Mouse (Mus musculus): Measurements from ENCODE around the gene Pbp2. TPM values are rescaled to one million over a fixed set of nuclear protein-coding genes. Genes with fewer than 3 reads are reported as not detected.

The Pbp2 gene
- total RNA-seq (2014; rRNA removed) (not detected in 2 replicates), polyA plus RNA-seq (2015; fragmentation: Nextera tagmentation; extraction: Ambion mirVana) (not detected in 2 replicates)

DNA sequence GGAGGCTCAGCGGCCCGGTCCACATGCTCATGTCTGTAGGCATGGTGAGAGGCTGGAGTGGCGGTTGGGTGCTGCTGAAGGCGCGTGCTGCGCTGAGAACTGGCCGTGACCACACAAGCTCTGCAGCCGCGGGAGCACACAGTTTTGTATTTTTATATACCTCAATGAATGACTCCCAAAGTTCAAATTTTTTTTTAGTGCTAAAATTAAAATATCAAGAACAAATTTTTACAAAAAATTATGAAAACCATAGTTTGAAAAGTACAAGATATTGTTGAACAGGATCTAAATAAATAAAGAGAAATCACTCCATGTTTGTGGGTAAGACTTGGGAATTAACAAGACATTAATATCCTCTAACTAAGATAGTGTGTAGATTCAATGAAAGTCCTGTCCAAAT, at the start of gene Pbp2:
Gene Pbp2 (minus strand): TSS at position 101 of the 400 bp plus-strand sequence.
- no peaks in the 10 kb centered on the region for H3K27me3 ChIP-seq (ENCODE audit: insufficient read depth, low read length)

DNA sequence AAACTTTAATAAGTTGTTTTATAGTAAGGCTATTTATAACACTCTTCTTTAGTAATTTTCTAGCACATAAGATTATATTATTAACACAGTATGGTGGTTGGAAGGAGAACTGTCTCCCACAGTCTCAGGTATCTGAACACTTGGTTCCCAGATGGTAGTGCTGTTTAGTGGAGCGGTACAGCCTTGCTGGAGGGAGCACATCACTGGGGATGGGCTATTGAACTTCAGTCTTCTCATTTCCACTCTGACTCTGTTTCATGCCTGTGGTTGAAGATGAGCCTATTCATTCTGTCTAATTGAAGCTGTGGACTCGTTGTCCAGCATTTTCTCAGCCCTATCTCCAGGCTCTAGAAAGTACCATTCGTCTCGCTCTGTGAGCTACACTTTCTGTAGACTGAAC, 44.7 kb upstream of the Pbp2 start:
- 89% methylated on average over 4 of the region's 4 CpGs for WGBS
- no peak overlapping the region for H3K9ac ChIP-seq
- no peaks in the 10 kb centered on the region for H3K27me3 ChIP-seq (ENCODE audit: insufficient read depth, low read length)
- H3K4me1 ChIP-seq (ENCODE audit: insufficient read depth) = no peaks in the 10 kb centered on the region
- TF ChIP-seq CTCF (IDR thresholded peaks at IDR 0.05; ENCODE audit: low read depth) = no peak
- no peak overlapping the region for H3K4me2 ChIP-seq (ENCODE audit: low read depth)
- no peak overlapping the region for H3K4me3 ChIP-seq (ENCODE audit: low read depth, low read length)
- H3K36me3 ChIP-seq (ENCODE audit: insufficient read depth) = no peaks in the 10 kb centered on the region
- H3K9me3 ChIP-seq (ENCODE audit: low read length) = no peaks in the 10 kb centered on the region
- DNase-seq (no peak), ATAC-seq (no peak)
- no peak overlapping the region for H3K27ac ChIP-seq (ENCODE audit: low read depth, low read length)

More for the DNA sequence above, at the start of gene Pbp2:
- Histone ChIP-seq H3K4me2 (ENCODE audit: low read depth) (no peak within 1 kb of the TSS), H3K4me3 (ENCODE audit: low read depth, low read length) (no peak within 1 kb of the TSS), H3K9ac (no peak within 1 kb of the TSS), H3K36me3 (ENCODE audit: insufficient read depth) (no peaks in the 10 kb centered on the region), H3K9me3 (ENCODE audit: low read length) (no peaks in the 10 kb centered on the region), H3K4me1 (ENCODE audit: insufficient read depth) (no peaks in the 10 kb centered on the region), H3K27ac (ENCODE audit: low read depth, low read length) (no peak within 1 kb of the TSS)
- no peak for DNase-seq
- no peak for ATAC-seq
- WGBS = 97% methylated on average over 9 of the region's 9 CpGs
- TF ChIP-seq CTCF (IDR thresholded peaks at IDR 0.05; ENCODE audit: low read depth) = no peak

DNA sequence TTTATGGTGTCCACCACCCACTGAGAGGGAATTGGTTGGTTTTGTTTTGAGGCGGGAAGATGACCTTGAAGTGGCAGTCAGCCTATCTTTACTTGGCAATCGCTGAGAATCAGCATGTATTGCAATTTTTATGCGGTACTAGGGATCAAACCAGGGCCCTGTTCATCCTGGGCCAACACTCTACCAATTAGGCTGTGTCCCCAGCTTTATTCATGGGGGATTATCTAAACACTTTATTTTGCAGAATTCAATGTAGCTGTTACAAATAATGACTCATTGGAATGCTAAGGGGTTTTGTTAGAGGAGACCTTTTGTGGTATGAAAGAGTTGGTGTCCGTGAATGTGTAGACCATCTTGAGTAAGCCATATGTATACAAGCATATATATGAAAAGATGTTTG, 42.3 kb upstream of the Pbp2 start:
- Histone ChIP-seq H3K9ac (no peak overlapping the region), H3K4me3 (ENCODE audit: low read depth, low read length) (no peak overlapping the region), H3K36me3 (ENCODE audit: insufficient read depth) (no peaks in the 10 kb centered on the region), H3K4me2 (ENCODE audit: low read depth) (no peak overlapping the region), H3K27ac (ENCODE audit: low read depth, low read length) (no peak overlapping the region), H3K4me1 (ENCODE audit: insufficient read depth) (no peaks in the 10 kb centered on the region), H3K9me3 (ENCODE audit: low read length) (no peaks in the 10 kb centered on the region), H3K27me3 (ENCODE audit: insufficient read depth, low read length) (no peaks in the 10 kb centered on the region)
- 25% methylated on average over 4 of the region's 4 CpGs for WGBS
- TF ChIP-seq CTCF (IDR thresholded peaks at IDR 0.05; ENCODE audit: low read depth) = no peak
- no peak for ATAC-seq
- no peak for DNase-seq

- Histone ChIP-seq H3K4me2 (ENCODE audit: low read depth) (no peak overlapping the region), H3K9ac (no peak overlapping the region), H3K4me1 (ENCODE audit: insufficient read depth) (no peaks in the 10 kb centered on the region), H3K36me3 (ENCODE audit: insufficient read depth) (no peaks in the 10 kb centered on the region), H3K9me3 (ENCODE audit: low read length) (no peaks in the 10 kb centered on the region), H3K27me3 (ENCODE audit: insufficient read depth, low read length) (no peaks in the 10 kb centered on the region), H3K4me3 (ENCODE audit: low read depth, low read length) (no peak overlapping the region), H3K27ac (ENCODE audit: low read depth, low read length) (no peak overlapping the region)
- ATAC-seq (no peak), DNase-seq (no peak)
- 50% methylated on average over 8 of the region's 8 CpGs for WGBS
- TF ChIP-seq CTCF (IDR thresholded peaks at IDR 0.05; ENCODE audit: low read depth) = no peak
These were observed 41.6 kb upstream of the Pbp2 start for GRCm38 (mm10) chr6:135351638-135352302.

DNA sequence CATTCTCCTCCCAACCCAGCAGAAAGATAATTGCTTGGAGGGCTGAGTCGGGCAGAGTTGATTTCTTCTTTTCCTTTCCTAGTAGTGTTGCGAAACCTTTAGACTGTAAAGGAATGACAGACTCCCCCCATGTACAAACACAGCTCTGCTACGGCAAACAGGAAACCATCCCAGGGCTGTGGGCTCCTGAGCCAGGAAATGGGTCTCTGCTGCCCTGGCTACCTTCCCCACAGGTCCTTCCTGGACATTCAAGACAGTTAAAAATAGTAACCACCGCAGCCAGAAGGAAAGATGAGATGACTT, 30.8 kb upstream of the Pbp2 start:
- no peak for ATAC-seq
- TF ChIP-seq CTCF (IDR thresholded peaks at IDR 0.05; ENCODE audit: low read depth) = no peak
- Histone ChIP-seq H3K36me3 (ENCODE audit: insufficient read depth) (no peaks in the 10 kb centered on the region), H3K4me2 (ENCODE audit: low read depth) (no peak overlapping the region), H3K27ac (ENCODE audit: low read depth, low read length) (no peak overlapping the region), H3K9me3 (ENCODE audit: low read length) (no peaks in the 10 kb centered on the region), H3K9ac (no peak overlapping the region), H3K4me3 (ENCODE audit: low read depth, low read length) (no peak overlapping the region), H3K27me3 (ENCODE audit: insufficient read depth, low read length) (no peaks in the 10 kb centered on the region), H3K4me1 (ENCODE audit: insufficient read depth) (no peaks in the 10 kb centered on the region)
- DNase-seq = no peak
- 74% methylated on average over 4 of the region's 4 CpGs for WGBS

- Histone ChIP-seq H3K4me2 (ENCODE audit: low read depth) (no peak overlapping the region), H3K36me3 (ENCODE audit: insufficient read depth) (no peaks in the 10 kb centered on the region), H3K4me1 (ENCODE audit: insufficient read depth) (no peaks in the 10 kb centered on the region), H3K4me3 (ENCODE audit: low read depth, low read length) (no peak overlapping the region), H3K9ac (no peak overlapping the region), H3K9me3 (ENCODE audit: low read length) (no peaks in the 10 kb centered on the region), H3K27me3 (ENCODE audit: insufficient read depth, low read length) (no peaks in the 10 kb centered on the region), H3K27ac (ENCODE audit: low read depth, low read length) (no peak overlapping the region)
- DNase-seq = no peak
- ATAC-seq = no peak
- 67% methylated on average over 9 of the region's 9 CpGs for WGBS
- TF ChIP-seq CTCF (IDR thresholded peaks at IDR 0.05; ENCODE audit: low read depth) = no peak
These were observed 30.3 kb upstream of the Pbp2 start for GRCm38 (mm10) chr6:135340355-135341075.

- WGBS = 84% methylated on average over 8 of the region's 8 CpGs
- H3K27ac ChIP-seq (ENCODE audit: low read depth, low read length) = no peak overlapping the region
- ATAC-seq (no peak), DNase-seq (no peak)
- H3K4me3 ChIP-seq (ENCODE audit: low read depth, low read length) = no peak overlapping the region
- no peak overlapping the region for H3K9ac ChIP-seq
- peaks cover 10% of the 10 kb centered on the region; the same call in 1 of the 2 replicates for H3K4me1 ChIP-seq (ENCODE audit: insufficient read depth)
- TF ChIP-seq CTCF (IDR thresholded peaks at IDR 0.05; ENCODE audit: low read depth) = no peak
- no peak overlapping the region for H3K4me2 ChIP-seq (ENCODE audit: low read depth)
- no peaks in the 10 kb centered on the region for H3K27me3 ChIP-seq (ENCODE audit: insufficient read depth, low read length)
- no peaks in the 10 kb centered on the region for H3K36me3 ChIP-seq (ENCODE audit: insufficient read depth)
- no peaks in the 10 kb centered on the region for H3K9me3 ChIP-seq (ENCODE audit: low read length)
These were observed 26.2 kb upstream of the Pbp2 start for GRCm38 (mm10) chr6:135336376-135336775.
